Mouse (Mus musculus) embryonic facial prominence, embryonic 14.5 days (tissue): ENCODE measurements around the gene Cutal. TPM values are rescaled to one million over a fixed set of nuclear protein-coding genes. Genes with fewer than 3 reads are reported as not detected.
"Not testable (repeated sequence)": the region's sequence is repeated elsewhere in the genome, so short reads cannot be mapped to it uniquely, and the experiment has no call there.

Source experiments
- ATAC-seq: fragments of 200-750 bp; cut with Nextera tagmentation; 2 replicates; pipeline ENCODE4 v1.8.0; 2017; ENCODE audit warnings: low read depth, moderate number of reproducible peaks, moderate TSS enrichment
- DNase-seq: peaks from one replicate; pipeline ENCODE4 v3.0.0-alpha.2; 2015; ENCODE audit warnings: low spot score
- H3K27ac ChIP-seq: fragments of 300-500 bp; sonication (generic); replicated peaks from 2 replicates; pipeline ENCODE4 v1.5.1; 2014; ENCODE audit warnings: low read depth, mild to moderate bottlenecking, low read length, moderate library complexity
- H3K27me3 ChIP-seq: fragments of 300-500 bp; sonication (generic); replicated peaks from 2 replicates; pipeline ENCODE4 v1.6.1; 2014; ENCODE audit warnings: low read length; ENCODE audit not compliant: control insufficient read depth, insufficient read depth
- H3K36me3 ChIP-seq: fragments of 300-500 bp; sonication (generic); 2 replicates; pipeline ENCODE4 v1.6.1; 2014; ENCODE audit warnings: low read length, mixed read lengths; ENCODE audit not compliant: control insufficient read depth, insufficient read depth
- H3K4me1 ChIP-seq: fragments of 300-500 bp; sonication (generic); 2 replicates; pipeline ENCODE4 v1.6.1; 2014; ENCODE audit warnings: antibody characterized with exemption, low read length; ENCODE audit not compliant: control insufficient read depth, insufficient read depth
- H3K4me2 ChIP-seq: fragments of 300-500 bp; sonication (generic); 2 replicates; pipeline ENCODE4 v1.6.1; 2014; ENCODE audit warnings: low read depth, mild to moderate bottlenecking, low read length, moderate library complexity, mixed read lengths
- H3K4me3 ChIP-seq: fragments of 300-500 bp; sonication (generic); 2 replicates; pipeline ENCODE4 v1.5.1; 2014; ENCODE audit warnings: low read depth, mild to moderate bottlenecking, low read length
- H3K9ac ChIP-seq: fragments of 300-500 bp; sonication (generic); 2 replicates; pipeline ENCODE4 v1.6.1; 2014; ENCODE audit warnings: low read depth, mild to moderate bottlenecking, low read length, moderate library complexity, mixed read lengths
- H3K9me3 ChIP-seq: fragments of 300-500 bp; sonication (generic); 2 replicates; pipeline ENCODE4 v1.6.1; 2016; ENCODE audit warnings: low read length; ENCODE audit not compliant: control insufficient read depth
- WGBS: fragments of 180-500 bp; shearing (Covaris S2); extraction: QIAGEN DNeasy Blood & Tissue Kit; methylation state at CpG from one replicate; pipeline ENCODE4 v1.1.7; 2014; 5-methylcytosine and 5-hydroxymethylcytosine counted together
- polyA plus RNA-seq: library from polyadenylated mRNA; unstranded; fragments of >200 nt; fragmentation: Nextera tagmentation; extraction: Ambion mirVana; gene quantifications from 2 replicates; pipeline ENCODE4 v1.2.1, GENCODE M21; 2014

Gene Cutal
- polyA plus RNA-seq, result 0.09 TPM in 1 of 2 replicates, not detected in the other

DNA sequence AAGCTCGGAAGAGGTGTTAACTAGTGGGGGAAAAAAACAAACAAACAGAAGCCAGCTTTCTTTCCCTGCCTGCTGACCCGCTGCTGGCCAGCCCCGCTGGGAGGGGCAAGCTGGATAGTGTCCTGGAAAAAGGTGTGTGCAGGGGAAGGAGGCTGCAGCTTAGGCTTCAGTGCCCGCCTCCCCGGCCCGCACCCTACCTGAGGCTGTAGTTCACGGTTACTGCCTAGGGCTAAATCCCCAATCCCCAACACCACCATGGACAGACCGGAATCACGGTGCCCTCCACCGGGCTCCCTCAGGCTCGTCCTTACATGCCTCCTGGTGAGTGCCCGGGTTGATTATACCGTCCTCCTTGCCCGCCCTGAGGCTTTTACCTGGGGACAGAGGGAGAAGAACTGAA, at the start of gene Cutal:
Gene Cutal (plus strand): TSS at position 126 of the 400 bp plus-strand sequence.
- Histone ChIP-seq H3K4me1 (peaks cover 11% of the 10 kb centered on the region), H3K27me3 (peaks cover 27% of the 10 kb centered on the region), H3K36me3 (no peaks in the 10 kb centered on the region), H3K9me3 (no peaks in the 10 kb centered on the region), H3K4me3 (peak within 1 kb of the TSS; percentile 18), H3K27ac (no peak within 1 kb of the TSS), H3K9ac (peak within 1 kb of the TSS; percentile 26; the same call in 1 of the 2 replicates), H3K4me2 (peak within 1 kb of the TSS; percentile 37)
- 3% methylated on average over 12 of the region's 14 CpGs for WGBS
- ATAC-seq, result no peak
- DNase-seq, result no peak

DNA sequence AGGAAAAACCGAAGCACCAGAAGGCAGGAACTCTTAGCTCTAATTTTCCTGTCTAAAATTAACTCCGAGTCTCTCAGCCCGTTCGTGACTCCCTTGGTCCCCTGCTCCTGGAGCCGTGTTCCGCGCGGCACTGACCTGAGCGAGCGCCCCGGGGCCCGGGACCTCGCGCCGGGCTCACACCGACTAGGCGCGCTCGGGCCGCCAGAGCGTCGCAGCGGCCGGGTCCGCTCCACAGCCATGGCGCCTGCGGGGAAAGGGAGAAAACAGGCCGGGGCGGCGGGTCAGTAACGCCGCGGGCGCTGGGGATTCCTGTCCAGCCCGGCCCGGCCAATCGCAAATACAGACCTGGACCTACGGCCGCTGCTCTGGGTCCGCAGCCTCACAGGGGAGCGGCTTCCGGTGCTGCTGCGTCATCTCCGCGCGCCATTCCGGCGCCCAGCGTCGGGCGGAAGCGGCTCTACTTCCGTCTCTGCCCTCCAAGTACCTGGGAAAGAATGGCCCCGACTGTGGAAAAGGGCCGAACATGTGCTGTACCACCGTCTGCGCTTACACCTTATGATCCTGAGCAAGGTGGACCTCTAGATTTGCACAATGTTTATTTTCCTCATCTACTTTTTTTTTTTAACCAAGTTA, 48.3 kb upstream of the Cutal start, which contains the start of gene Fbxw2:
Gene Fbxw2 (minus strand): TSS at position 485 of the 633 bp plus-strand sequence.
- peaks cover 13% of the 10 kb centered on the region for H3K9me3 ChIP-seq
- ATAC-seq (peak; percentile 98), DNase-seq (peak; percentile 95)
- H3K9ac ChIP-seq, result peak within 1 kb of the TSS; percentile 92
- no peaks in the 10 kb centered on the region for H3K27me3 ChIP-seq
- peaks cover 18% of the 10 kb centered on the region for H3K36me3 ChIP-seq
- H3K4me3 ChIP-seq, result peak within 1 kb of the TSS; percentile 98
- H3K27ac ChIP-seq, result peak within 1 kb of the TSS; percentile 80
- peak within 1 kb of the TSS; percentile 70 for H3K4me2 ChIP-seq
- H3K4me1 ChIP-seq, result peaks cover 10% of the 10 kb centered on the region
- 0% methylated on average over 42 of the region's 57 CpGs for WGBS

DNA sequence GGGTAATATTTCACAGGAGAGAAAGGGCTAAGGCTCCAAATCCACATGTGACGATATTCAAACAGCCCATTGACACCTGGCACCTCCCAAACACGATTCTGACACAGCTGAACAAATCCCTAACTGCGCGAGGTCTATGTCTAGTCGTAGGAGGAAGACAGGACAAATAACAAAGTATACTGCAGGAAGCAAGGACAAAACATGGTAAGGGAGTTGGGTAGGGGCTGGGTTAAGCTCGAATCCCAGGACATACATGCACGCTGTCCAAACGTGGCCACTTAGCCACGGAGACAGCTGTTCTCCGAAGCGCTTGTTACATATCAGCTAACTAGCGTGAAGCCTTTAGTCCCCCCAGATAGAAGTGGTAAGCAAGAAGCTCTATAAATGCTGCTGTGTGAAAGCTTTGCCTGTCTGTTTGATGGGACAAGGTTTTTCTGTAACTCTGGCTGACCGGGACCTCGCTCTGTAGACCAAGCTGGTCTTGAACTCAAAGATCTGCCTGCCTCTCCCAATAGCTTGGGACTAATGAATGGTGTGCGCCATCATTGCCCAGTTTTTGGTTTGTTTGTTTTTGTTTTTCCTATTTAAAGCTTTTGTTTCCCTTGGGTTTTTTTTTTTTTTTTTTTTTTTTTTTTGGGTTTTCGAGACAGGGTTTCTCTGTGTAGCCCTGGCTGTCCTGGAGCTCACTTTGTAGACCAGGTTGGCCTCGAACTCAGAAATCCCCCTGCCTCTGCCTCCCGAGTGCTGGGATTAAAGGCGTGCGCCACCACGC, 47.5 kb upstream of the Cutal start:
- peak overlapping the region; percentile 92 for H3K9ac ChIP-seq
- H3K4me1 ChIP-seq, result peaks cover 10% of the 10 kb centered on the region
- peak overlapping the region; percentile 80 for H3K27ac ChIP-seq
- ATAC-seq (no peak), DNase-seq (no peak)
- 36% methylated on average over 20 of the region's 21 CpGs for WGBS
- H3K9me3 ChIP-seq, result peaks cover 13% of the 10 kb centered on the region
- peak overlapping the region; percentile 98 for H3K4me3 ChIP-seq
- 0 out of 2 replicates have a peak, but pooled peaks cover 13% of the 10 kb centered on the region for H3K36me3 ChIP-seq
- H3K4me2 ChIP-seq, result peak overlapping the region; percentile 70
- no peaks in the 10 kb centered on the region for H3K27me3 ChIP-seq

DNA sequence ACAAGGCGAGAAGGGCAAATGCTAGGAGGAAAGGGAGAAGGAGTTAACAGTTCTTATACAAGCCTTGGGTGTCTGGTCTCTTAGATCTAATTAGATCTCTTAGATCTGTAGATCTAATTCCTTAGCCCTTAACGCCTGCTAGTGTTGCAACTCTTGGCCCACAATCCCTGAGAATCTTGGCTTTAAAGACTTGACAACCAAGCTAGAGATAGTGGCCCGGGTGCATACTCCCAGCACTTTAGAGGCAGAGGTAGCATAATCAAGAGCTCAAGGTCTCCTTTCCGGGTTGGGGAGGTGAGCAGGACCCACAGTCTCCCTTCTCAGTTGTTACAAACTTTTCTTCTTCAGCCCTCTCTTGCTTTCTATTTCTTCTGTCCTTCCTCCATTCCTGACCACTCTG, 46.6 kb upstream of the Cutal start:
- peaks cover 10% of the 10 kb centered on the region for H3K4me1 ChIP-seq
- no peak overlapping the region for H3K27ac ChIP-seq
- no peak for ATAC-seq
- H3K4me3 ChIP-seq, result no peak overlapping the region
- DNase-seq, result no peak
- H3K36me3 ChIP-seq, result 0 out of 2 replicates have a peak, but pooled peaks cover 3% of the 10 kb centered on the region
- no peak overlapping the region for H3K4me2 ChIP-seq
- 79% methylated on average over 4 of the region's 4 CpGs for WGBS
- H3K9ac ChIP-seq, result no peak overlapping the region
- H3K27me3 ChIP-seq, result no peaks in the 10 kb centered on the region
- H3K9me3 ChIP-seq, result peaks cover 13% of the 10 kb centered on the region

DNA sequence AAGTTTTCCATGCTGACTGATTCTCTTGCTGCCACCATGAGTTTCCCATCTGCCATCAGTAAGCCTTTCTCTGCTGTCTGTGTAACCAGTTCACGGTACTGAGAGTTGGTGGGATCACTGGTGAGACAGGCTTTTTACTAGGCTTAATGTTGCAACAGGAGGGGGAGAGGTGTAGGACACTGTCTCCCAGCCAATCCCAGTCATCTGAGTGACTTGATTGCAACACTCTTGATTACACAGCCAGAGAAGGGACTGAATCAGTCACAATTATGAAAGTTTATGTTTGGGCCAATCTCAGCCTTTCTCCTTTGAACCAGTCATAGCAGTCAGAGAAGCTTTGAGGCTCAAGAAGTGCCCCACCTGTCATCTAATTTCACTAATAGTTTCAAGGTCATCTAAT, 46.2 kb upstream of the Cutal start:
- H3K27me3 ChIP-seq, result no peaks in the 10 kb centered on the region
- H3K4me1 ChIP-seq, result peaks cover 10% of the 10 kb centered on the region
- no peak overlapping the region for H3K9ac ChIP-seq
- ATAC-seq (no peak), DNase-seq (no peak)
- no peaks in the 10 kb centered on the region for H3K36me3 ChIP-seq
- peaks cover 13% of the 10 kb centered on the region for H3K9me3 ChIP-seq
- no peak overlapping the region for H3K27ac ChIP-seq
- no peak overlapping the region for H3K4me2 ChIP-seq
- no peak overlapping the region for H3K4me3 ChIP-seq
- 83% methylated on average over 1 of the region's 1 CpGs for WGBS

DNA sequence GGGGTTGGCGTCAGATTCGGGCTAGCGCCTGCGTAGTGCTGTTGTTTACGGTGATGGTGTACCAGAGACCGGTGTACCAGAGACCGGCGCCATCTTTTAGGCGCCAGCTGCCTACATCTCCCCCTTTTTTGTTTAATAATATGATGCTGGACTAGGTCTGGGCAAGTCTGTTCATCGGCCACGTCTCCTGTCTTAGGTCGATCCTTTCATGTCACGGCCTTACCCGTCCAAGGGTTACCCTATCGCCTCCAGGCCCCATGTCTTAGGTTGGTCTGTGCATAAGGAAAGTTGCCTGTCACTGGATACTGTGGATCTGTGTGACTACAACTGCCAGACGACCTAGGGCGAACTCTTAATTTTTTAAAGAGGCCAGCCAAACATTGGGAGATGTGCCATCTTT, 44.1 kb upstream of the Cutal start:
- H3K4me3 ChIP-seq, result not testable (repeated sequence)

DNA sequence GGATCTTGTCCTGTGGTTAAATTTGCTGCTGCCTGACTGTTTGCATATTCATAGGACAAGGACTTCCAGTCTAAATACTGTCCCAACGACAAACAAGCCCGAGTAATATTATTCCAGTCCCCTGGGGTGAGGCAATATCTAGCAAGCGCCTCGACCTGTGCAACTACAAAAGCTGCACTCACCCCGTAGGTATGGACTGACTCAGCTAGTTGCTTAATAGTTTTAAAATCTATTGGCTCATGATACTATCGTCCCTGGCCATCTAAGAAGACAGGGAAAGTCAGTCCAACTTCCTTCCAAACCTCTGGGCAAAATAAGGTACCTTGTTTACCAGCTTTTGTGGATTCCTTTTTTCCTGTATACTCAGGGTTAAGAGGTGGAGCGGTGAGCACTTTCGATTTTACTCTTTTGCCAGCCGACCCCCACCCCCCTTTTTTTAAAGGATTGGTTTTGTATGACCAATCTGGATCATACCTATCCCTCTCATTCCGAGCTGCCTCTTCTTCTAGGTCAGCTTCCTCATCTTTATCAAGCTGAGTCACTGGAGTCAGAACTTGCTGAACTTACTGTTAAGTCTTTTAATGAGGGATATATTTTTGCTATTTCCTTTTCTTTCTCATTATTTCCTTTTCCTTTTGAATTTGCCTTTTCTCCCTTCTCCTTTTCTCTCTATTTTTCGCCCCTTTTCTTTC, 41.3 kb upstream of the Cutal start, which contains the start of gene Gm34653:
Gene Gm34653 (plus strand): TSS at position 242 of the 692 bp plus-strand sequence.
- not testable (repeated sequence) for H3K9ac ChIP-seq, H3K27me3 ChIP-seq, H3K36me3 ChIP-seq, ATAC-seq, DNase-seq, H3K4me2 ChIP-seq, H3K4me1 ChIP-seq, H3K4me3 ChIP-seq, H3K27ac ChIP-seq
- WGBS, result 71% methylated on average over 11 of the region's 11 CpGs
- peaks cover 13% of the 10 kb centered on the region for H3K9me3 ChIP-seq

More for the DNA sequence above, 44.1 kb upstream of the Cutal start:
- 93% methylated on average over 17 of the region's 17 CpGs for WGBS
- not testable (repeated sequence) for H3K9ac ChIP-seq, H3K27ac ChIP-seq, H3K36me3 ChIP-seq, H3K4me1 ChIP-seq, DNase-seq, ATAC-seq, H3K27me3 ChIP-seq, H3K4me2 ChIP-seq
- H3K9me3 ChIP-seq, result peaks cover 13% of the 10 kb centered on the region

DNA sequence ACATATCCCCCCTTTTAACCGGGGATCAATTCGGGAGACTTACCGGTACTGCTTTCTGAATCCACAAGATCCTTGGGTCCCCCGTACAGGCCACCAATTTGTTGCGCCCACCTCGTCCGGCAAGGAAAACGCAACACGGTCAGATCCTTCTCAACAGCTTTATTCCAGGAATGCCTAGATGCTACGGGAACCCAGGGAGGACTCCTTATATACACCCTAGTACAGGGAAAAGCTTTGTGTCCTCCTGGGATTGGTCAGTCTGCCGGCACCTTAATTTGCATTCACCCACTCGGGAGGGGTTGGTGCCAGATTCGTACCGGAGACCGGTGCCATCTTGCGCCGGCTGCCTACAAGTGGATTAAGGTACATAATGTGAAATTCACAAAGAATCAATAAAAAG, 40.6 kb upstream of the Cutal start:
- ATAC-seq, result no peak
- H3K4me1 ChIP-seq, result no peaks in the 10 kb centered on the region
- H3K4me2 ChIP-seq, result no peak overlapping the region
- no peak for DNase-seq
- no peaks in the 10 kb centered on the region for H3K27me3 ChIP-seq
- H3K4me3 ChIP-seq, result no peak overlapping the region
- no peak overlapping the region for H3K9ac ChIP-seq
- H3K27ac ChIP-seq, result no peak overlapping the region
- peaks cover 13% of the 10 kb centered on the region for H3K9me3 ChIP-seq
- WGBS, result 87% methylated on average over 17 of the region's 17 CpGs
- no peaks in the 10 kb centered on the region for H3K36me3 ChIP-seq
